Mouse (Mus musculus) limb, embryonic 12.5 days (tissue): ENCODE data around the gene Mfsd2a. TPM values are rescaled to one million over a fixed set of nuclear protein-coding genes. Genes with fewer than 3 reads are reported as not detected.

ENCODE experiments used
- ATAC-seq: fragments of 200-750 bp; cut with Nextera tagmentation; 2 replicates; pipeline ENCODE4 v1.8.0; 2017; ENCODE audit warnings: low read depth, moderate TSS enrichment; ENCODE audit not compliant: insufficient number of reproducible peaks, insufficient read depth, low FRiP score, low TSS enrichment
- H3K27ac ChIP-seq: fragments of 300-500 bp; sonication (generic); 2 replicates; pipeline ENCODE4 v1.5.1; 2016; ENCODE audit warnings: mild to moderate bottlenecking, moderate library complexity
- H3K27me3 ChIP-seq: fragments of 300-500 bp; sonication (generic); 2 replicates; pipeline ENCODE4 v1.6.1; 2016; ENCODE audit warnings: mild to moderate bottlenecking, moderate library complexity
- H3K36me3 ChIP-seq: fragments of 300-500 bp; sonication (generic); 2 replicates; pipeline ENCODE4 v1.6.1; 2016; ENCODE audit warnings: mild to moderate bottlenecking, moderate library complexity
- H3K4me1 ChIP-seq: fragments of 300-500 bp; sonication (generic); replicated peaks from 2 replicates; pipeline ENCODE4 v1.6.1; 2016
- H3K4me2 ChIP-seq: fragments of 300-500 bp; sonication (generic); 2 replicates; pipeline ENCODE4 v1.6.1; 2016; ENCODE audit warnings: mild to moderate bottlenecking, moderate library complexity
- H3K4me3 ChIP-seq: fragments of 300-500 bp; sonication (generic); replicated peaks from 2 replicates; pipeline ENCODE4 v1.5.1; 2016; ENCODE audit warnings: mild to moderate bottlenecking
- H3K9ac ChIP-seq: fragments of 300-500 bp; sonication (generic); replicated peaks from 2 replicates; pipeline ENCODE4 v1.6.1; 2016; ENCODE audit warnings: mild to moderate bottlenecking, moderate library complexity
- H3K9me3 ChIP-seq: fragments of 300-500 bp; sonication (generic); 2 replicates; pipeline ENCODE4 v1.6.1; 2016; ENCODE audit warnings: mild to moderate bottlenecking, moderate library complexity
- WGBS: fragments of 180-500 bp; shearing (Covaris S2); methylation state at CpG from one replicate; pipeline ENCODE4 v1.1.7; 2016; 5-methylcytosine and 5-hydroxymethylcytosine counted together
- polyA plus RNA-seq: library from polyadenylated mRNA; unstranded; fragments of >200 nt; fragmentation: Nextera tagmentation; extraction: Ambion mirVana; gene quantifications from 2 replicates; pipeline ENCODE4 v1.2.1, GENCODE M21; 2016

Gene Mfsd2a
- polyA plus RNA-seq, 1 experiment from 2014 or later, result 7.8 TPM

DNA sequence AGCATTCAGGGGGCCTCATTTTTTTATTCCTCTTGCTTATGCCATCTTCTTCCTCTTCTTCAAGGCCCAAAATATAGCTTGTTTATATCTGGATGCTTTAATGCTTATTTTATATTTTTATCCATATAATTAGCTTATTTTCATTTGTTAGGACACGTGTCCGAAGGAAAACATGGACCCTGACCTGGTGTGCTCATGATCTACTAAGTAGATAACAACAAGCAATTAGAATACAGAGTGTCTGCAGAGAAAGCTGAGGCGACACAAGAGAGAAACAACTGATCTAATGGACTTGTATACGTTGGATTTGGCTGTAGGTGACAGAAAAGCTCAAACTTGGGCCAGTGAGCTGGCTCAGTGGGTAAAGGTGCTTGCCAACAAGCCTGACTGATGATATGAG, 15.9 kb upstream of the Mfsd2a start:
- Histone ChIP-seq H3K4me2 (no peak overlapping the region), H3K27me3 (peaks cover 2% of the 10 kb centered on the region), H3K9me3 (no peaks in the 10 kb centered on the region), H3K9ac (no peak overlapping the region), H3K27ac (no peak overlapping the region), H3K4me3 (no peak overlapping the region), H3K36me3 (no peaks in the 10 kb centered on the region), H3K4me1 (peaks cover 10% of the 10 kb centered on the region)
- ATAC-seq, result no peak
- WGBS, result 59% methylated on average over 4 of the region's 4 CpGs

GRCm38 (mm10) chr4:122974976-122975520, 14.1 kb upstream of the Mfsd2a start:
- peaks cover 12% of the 10 kb centered on the region for H3K4me1 ChIP-seq
- H3K4me3 ChIP-seq, result no peak overlapping the region
- H3K36me3 ChIP-seq, result no peaks in the 10 kb centered on the region
- H3K27ac ChIP-seq, result no peak overlapping the region
- 84% methylated on average over 5 of the region's 5 CpGs for WGBS
- no peak overlapping the region for H3K4me2 ChIP-seq
- ATAC-seq, result no peak
- no peaks in the 10 kb centered on the region; the same call in 1 of the 2 replicates for H3K27me3 ChIP-seq
- H3K9ac ChIP-seq, result no peak overlapping the region
- H3K9me3 ChIP-seq, result no peaks in the 10 kb centered on the region

- no peak overlapping the region for H3K27ac ChIP-seq
- peaks cover 7% of the 10 kb centered on the region for H3K4me1 ChIP-seq
- WGBS, result 70% methylated on average over 8 of the region's 8 CpGs
- H3K27me3 ChIP-seq, result no peaks in the 10 kb centered on the region
- H3K4me2 ChIP-seq, result no peak overlapping the region
- no peak overlapping the region for H3K4me3 ChIP-seq
- no peak for ATAC-seq
- H3K9ac ChIP-seq, result no peak overlapping the region
- no peaks in the 10 kb centered on the region for H3K9me3 ChIP-seq
- no peaks in the 10 kb centered on the region for H3K36me3 ChIP-seq
These were observed 11.1 kb upstream of the Mfsd2a start for GRCm38 (mm10) chr4:122972056-122972455.

DNA sequence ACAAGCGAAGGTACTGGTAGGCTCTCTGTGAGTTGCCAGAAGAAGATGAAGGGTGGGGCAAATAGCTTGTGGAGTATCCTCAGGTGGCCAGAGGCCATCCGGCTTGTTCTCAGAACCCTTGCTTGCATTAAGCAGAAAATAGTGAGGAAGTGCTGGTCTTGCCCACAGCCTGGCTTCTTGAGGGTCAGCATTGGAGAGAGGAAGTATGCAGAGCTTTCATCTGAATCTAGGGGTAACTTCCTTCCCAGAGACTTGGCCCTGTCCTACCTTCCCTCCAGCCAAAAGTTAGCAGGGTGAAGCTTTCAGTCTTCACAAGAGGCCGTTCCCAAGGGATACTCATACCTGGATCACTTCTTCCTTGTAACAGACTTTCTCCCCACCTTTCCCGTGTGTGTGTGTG, 10.7 kb upstream of the Mfsd2a start:
- no peak for ATAC-seq

DNA sequence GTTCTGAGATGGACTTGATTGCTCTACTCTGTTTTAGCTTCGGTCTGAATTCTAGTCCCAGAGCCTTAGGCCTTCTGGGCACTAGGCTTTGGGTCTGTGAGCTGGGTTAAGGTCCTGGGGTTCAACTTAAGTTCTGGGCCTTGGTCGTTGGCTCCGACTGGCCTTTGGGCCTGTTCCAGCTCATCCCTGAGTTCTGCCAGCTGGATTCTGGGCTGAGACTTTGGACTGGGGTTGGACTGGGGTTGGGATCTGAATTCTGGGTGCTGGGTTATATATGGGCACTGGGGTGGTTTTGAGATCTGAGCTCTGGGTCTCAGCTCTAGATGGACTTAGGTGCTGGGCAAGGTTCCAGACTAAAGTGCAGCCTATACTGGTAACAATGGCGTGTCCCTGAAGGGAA, 10.2 kb upstream of the Mfsd2a start:
- WGBS, result 89% methylated on average over 4 of the region's 4 CpGs
- H3K9ac ChIP-seq, result no peak overlapping the region
- no peaks in the 10 kb centered on the region for H3K9me3 ChIP-seq
- no peak overlapping the region for H3K27ac ChIP-seq
- no peaks in the 10 kb centered on the region for H3K27me3 ChIP-seq
- no peak for ATAC-seq
- H3K4me1 ChIP-seq, result peaks cover 6% of the 10 kb centered on the region; the same call in 1 of the 2 replicates
- H3K36me3 ChIP-seq, result no peaks in the 10 kb centered on the region
- H3K4me2 ChIP-seq, result no peak overlapping the region
- H3K4me3 ChIP-seq, result no peak overlapping the region

More for the DNA sequence above, 10.7 kb upstream of the Mfsd2a start:
- WGBS, result 81% methylated on average over 4 of the region's 4 CpGs
- Histone ChIP-seq H3K4me2 (no peak overlapping the region), H3K9ac (no peak overlapping the region), H3K4me1 (peaks cover 6% of the 10 kb centered on the region; the same call in 1 of the 2 replicates), H3K4me3 (no peak overlapping the region), H3K9me3 (no peaks in the 10 kb centered on the region), H3K36me3 (no peaks in the 10 kb centered on the region), H3K27me3 (no peaks in the 10 kb centered on the region), H3K27ac (no peak overlapping the region)

GRCm38 (mm10) chr4:122968106-122968505, 7.1 kb upstream of the Mfsd2a start:
- peaks cover 6% of the 10 kb centered on the region; the same call in 1 of the 2 replicates for H3K4me1 ChIP-seq
- H3K27ac ChIP-seq, result no peak overlapping the region
- no peak overlapping the region for H3K9ac ChIP-seq
- H3K4me3 ChIP-seq, result no peak overlapping the region
- no peaks in the 10 kb centered on the region for H3K36me3 ChIP-seq
- H3K9me3 ChIP-seq, result no peaks in the 10 kb centered on the region
- no peak overlapping the region for H3K4me2 ChIP-seq
- ATAC-seq, result no peak
- WGBS, result 81% methylated on average over 4 of the region's 4 CpGs
- H3K27me3 ChIP-seq, result no peaks in the 10 kb centered on the region

GRCm38 (mm10) chr4:122962751-122963150, 1.8 kb upstream of the Mfsd2a start:
- Histone ChIP-seq H3K36me3 (peaks cover 8% of the 10 kb centered on the region; the same call in 1 of the 2 replicates), H3K9ac (no peak overlapping the region), H3K4me1 (peaks cover 42% of the 10 kb centered on the region), H3K27ac (peak overlapping the region; percentile 30; the same call in 1 of the 2 replicates), H3K4me3 (no peak overlapping the region), H3K9me3 (no peaks in the 10 kb centered on the region), H3K27me3 (peaks cover 7% of the 10 kb centered on the region; the same call in 1 of the 2 replicates), H3K4me2 (no peak overlapping the region)
- WGBS, result 56% methylated on average over 8 of the region's 8 CpGs
- ATAC-seq, result peak; percentile 33; the same call in 1 of the 2 replicates

- Histone ChIP-seq H3K36me3 (peaks cover 13% of the 10 kb centered on the region), H3K27me3 (peaks cover 7% of the 10 kb centered on the region; the same call in 1 of the 2 replicates), H3K4me1 (peaks cover 43% of the 10 kb centered on the region), H3K9ac (no peak overlapping the region), H3K4me2 (peak overlapping the region; percentile 96), H3K9me3 (no peaks in the 10 kb centered on the region), H3K27ac (no peak overlapping the region), H3K4me3 (peak overlapping the region; percentile 69)
- WGBS, result 19% methylated on average over 6 of the region's 6 CpGs
- no peak for ATAC-seq
These were observed 601 bp upstream of the Mfsd2a start for GRCm38 (mm10) chr4:122961589-122961988.

- Histone ChIP-seq H3K4me1 (peaks cover 52% of the 10 kb centered on the region), H3K27me3 (peaks cover 7% of the 10 kb centered on the region; the same call in 1 of the 2 replicates)
These were observed 478 bp downstream of the Mfsd2a start for GRCm38 (mm10) chr4:122960321-122961099.

DNA sequence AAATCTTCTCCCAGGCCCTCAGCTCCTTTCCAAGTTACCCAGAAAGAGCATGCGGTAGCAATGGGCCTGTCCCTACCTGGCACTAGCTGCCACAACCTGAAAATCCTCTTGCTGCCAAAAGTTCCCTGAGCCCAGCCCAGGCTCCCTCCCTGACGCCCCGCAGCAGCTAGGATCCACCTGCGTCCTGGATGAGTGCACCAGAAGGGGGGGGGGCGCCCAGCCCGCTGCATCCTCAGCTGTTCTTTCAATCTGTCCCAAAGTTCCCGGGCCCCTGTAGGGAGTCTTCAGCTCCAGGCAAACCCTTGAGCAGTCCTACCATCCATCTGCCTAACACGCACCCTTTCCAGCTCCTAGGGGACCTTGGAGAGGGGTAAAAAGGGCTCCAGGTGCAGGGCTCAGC, 1.2 kb downstream of the Mfsd2a start:
- H3K9ac ChIP-seq, result peak overlapping the region; percentile 72
- peaks cover 57% of the 10 kb centered on the region for H3K4me1 ChIP-seq
- WGBS, result 8% methylated on average over 8 of the region's 8 CpGs
- ATAC-seq, result no peak
- no peak overlapping the region for H3K27ac ChIP-seq
- peak overlapping the region; percentile 96 for H3K4me2 ChIP-seq
- H3K27me3 ChIP-seq, result peaks cover 7% of the 10 kb centered on the region; the same call in 1 of the 2 replicates
- peak overlapping the region; percentile 69 for H3K4me3 ChIP-seq
- peaks cover 15% of the 10 kb centered on the region for H3K36me3 ChIP-seq
- H3K9me3 ChIP-seq, result no peaks in the 10 kb centered on the region

More at GRCm38 (mm10) chr4:122960321-122961099, 478 bp downstream of the Mfsd2a start:
- WGBS, result under 1% methylated on average over 43 of the region's 43 CpGs
- Histone ChIP-seq H3K27ac (peak overlapping the region; percentile 67), H3K36me3 (peaks cover 14% of the 10 kb centered on the region), H3K9ac (peak overlapping the region; percentile 72), H3K4me2 (peak overlapping the region; percentile 96), H3K9me3 (no peaks in the 10 kb centered on the region), H3K4me3 (peak overlapping the region; percentile 69)
- peak; percentile 32; the same call in 1 of the 2 replicates for ATAC-seq

DNA sequence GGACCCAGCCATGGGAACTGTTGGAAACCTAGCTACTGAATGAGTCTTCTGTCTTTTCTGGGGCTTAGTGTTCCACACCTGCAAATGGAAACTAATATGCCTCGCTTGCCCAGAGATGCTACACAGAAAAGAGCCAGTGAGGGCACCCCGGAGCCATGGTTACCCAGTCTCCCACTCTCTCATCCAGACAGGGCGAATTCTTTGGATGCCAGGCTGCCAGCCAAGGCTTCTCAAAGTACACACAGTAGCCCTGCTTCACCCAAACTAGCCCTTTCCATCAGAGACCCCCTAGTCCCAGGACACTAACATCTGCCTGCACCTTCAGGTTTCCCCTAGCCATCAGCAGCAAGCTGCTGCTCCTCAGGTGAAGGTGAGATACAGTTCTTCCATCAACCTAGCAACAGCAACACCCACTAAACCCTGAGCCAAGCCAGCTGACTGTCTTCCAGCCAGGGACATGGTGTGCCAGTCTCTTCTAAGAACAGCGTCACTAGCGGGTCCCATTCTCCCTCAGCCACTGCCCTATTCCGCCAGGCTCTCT, 2.4 kb downstream of the Mfsd2a start:
- Histone ChIP-seq H3K4me1 (peaks cover 58% of the 10 kb centered on the region), H3K27ac (0 out of 2 replicates have a peak overlapping the region, but pooled peaks have one; percentile 29), H3K4me3 (0 out of 2 replicates have a peak overlapping the region, but pooled peaks have one; percentile 6), H3K36me3 (peaks cover 25% of the 10 kb centered on the region), H3K9me3 (no peaks in the 10 kb centered on the region), H3K27me3 (peaks cover 7% of the 10 kb centered on the region; the same call in 1 of the 2 replicates), H3K4me2 (peak overlapping the region; percentile 96; the same call in 1 of the 2 replicates), H3K9ac (0 out of 2 replicates have a peak overlapping the region, but pooled peaks have one; percentile 9)
- no peak for ATAC-seq
- 91% methylated on average over 6 of the region's 6 CpGs for WGBS
